Mouse (Mus musculus): ENCODE data around the gene H2-M3. TPM values are rescaled to one million over a fixed set of nuclear protein-coding genes. Genes with fewer than 3 reads are reported as not detected.
"Not testable (repeated sequence)": the region's sequence is repeated elsewhere in the genome, so short reads cannot be mapped to it uniquely, and the experiment has no call there.

The H2-M3 gene
- polyA plus RNA-seq (2015; fragmentation: Nextera tagmentation; extraction: Ambion mirVana) = 1.2 and 1.9 TPM in 2 replicates

GRCm38 (mm10) chr17:37270058-37270701, at the start of gene H2-M3:
TSS of gene H2-M3 (plus strand) at chr17:37270220.
- H3K9me3 ChIP-seq (replicated peaks; ENCODE audit: control insufficient read depth, low read length, poor library complexity, severe bottlenecking) = no peaks in the 10 kb centered on the region
- peak within 1 kb of the TSS; percentile 99 for H3K4me2 ChIP-seq (ENCODE audit: low read length)
- H3K27me3 ChIP-seq (ENCODE audit: control insufficient read depth, insufficient read depth, low read depth, low read length) = no peaks in the 10 kb centered on the region
- WGBS = 2% methylated on average over 26 of the region's 26 CpGs
- no peak within 1 kb of the TSS for H3K27ac ChIP-seq (ENCODE audit: low read length)
- H3K4me3 ChIP-seq (ENCODE audit: low read depth, low read length) = peak within 1 kb of the TSS; percentile 59
- no peaks in the 10 kb centered on the region for H3K36me3 ChIP-seq (ENCODE audit: control insufficient read depth, insufficient read depth, low read length)
- peaks cover 2% of the 10 kb centered on the region; the same call in 1 of the 2 replicates for H3K4me1 ChIP-seq (ENCODE audit: control insufficient read depth, insufficient read depth, low read length)
- peak within 1 kb of the TSS; percentile 62 for H3K9ac ChIP-seq (ENCODE audit: low read depth, low read length)
- ATAC-seq = peak; percentile 98

GRCm38 (mm10) chr17:37221879-37222278, 48.1 kb upstream of the H2-M3 start:
- 0 out of 2 replicates have a peak, but pooled peaks cover 2% of the 10 kb centered on the region for H3K9me3 ChIP-seq (replicated peaks; ENCODE audit: control insufficient read depth, low read length, poor library complexity, severe bottlenecking)
- 22% methylated on average over 1 of the region's 1 CpGs for WGBS
- H3K27ac ChIP-seq (ENCODE audit: low read length) = no peak overlapping the region
- H3K4me2 ChIP-seq (ENCODE audit: low read length) = no peak overlapping the region
- H3K36me3 ChIP-seq (ENCODE audit: control insufficient read depth, insufficient read depth, low read length) = no peaks in the 10 kb centered on the region
- no peak overlapping the region for H3K4me3 ChIP-seq (ENCODE audit: low read depth, low read length)
- H3K9ac ChIP-seq (ENCODE audit: low read depth, low read length) = no peak overlapping the region
- no peaks in the 10 kb centered on the region for H3K4me1 ChIP-seq (ENCODE audit: control insufficient read depth, insufficient read depth, low read length)
- no peaks in the 10 kb centered on the region for H3K27me3 ChIP-seq (ENCODE audit: control insufficient read depth, insufficient read depth, low read depth, low read length)
- ATAC-seq = no peak

GRCm38 (mm10) chr17:37237230-37237629, 32.8 kb upstream of the H2-M3 start, which contains the start of gene Olfr97:
TSS of gene Olfr97 (minus strand) at chr17:37237330.
- not testable (repeated sequence) for H3K9me3 ChIP-seq (replicated peaks; ENCODE audit: control insufficient read depth, low read length, poor library complexity, severe bottlenecking); H3K9ac ChIP-seq (ENCODE audit: low read depth, low read length); H3K4me2 ChIP-seq (ENCODE audit: low read length); H3K4me1 ChIP-seq (ENCODE audit: control insufficient read depth, insufficient read depth, low read length); H3K27ac ChIP-seq (ENCODE audit: low read length); H3K4me3 ChIP-seq (ENCODE audit: low read depth, low read length); H3K27me3 ChIP-seq (ENCODE audit: control insufficient read depth, insufficient read depth, low read depth, low read length); H3K36me3 ChIP-seq (ENCODE audit: control insufficient read depth, insufficient read depth, low read length); ATAC-seq
- 87% methylated on average over 2 of the region's 2 CpGs for WGBS

GRCm38 (mm10) chr17:37242198-37242597, 27.8 kb upstream of the H2-M3 start:
- Histone ChIP-seq H3K9me3 (replicated peaks; ENCODE audit: control insufficient read depth, low read length, poor library complexity, severe bottlenecking) (no peaks in the 10 kb centered on the region), H3K4me3 (ENCODE audit: low read depth, low read length) (no peak overlapping the region), H3K27ac (ENCODE audit: low read length) (no peak overlapping the region), H3K9ac (ENCODE audit: low read depth, low read length) (no peak overlapping the region), H3K36me3 (ENCODE audit: control insufficient read depth, insufficient read depth, low read length) (no peaks in the 10 kb centered on the region), H3K4me1 (ENCODE audit: control insufficient read depth, insufficient read depth, low read length) (no peaks in the 10 kb centered on the region), H3K27me3 (ENCODE audit: control insufficient read depth, insufficient read depth, low read depth, low read length) (no peaks in the 10 kb centered on the region), H3K4me2 (ENCODE audit: low read length) (no peak overlapping the region)
- 54% methylated on average over 3 of the region's 3 CpGs for WGBS
- no peak for ATAC-seq

GRCm38 (mm10) chr17:37246715-37247114, 23.3 kb upstream of the H2-M3 start:
- WGBS = 31% methylated on average over 5 of the region's 5 CpGs
- Histone ChIP-seq H3K27me3 (ENCODE audit: control insufficient read depth, insufficient read depth, low read depth, low read length) (no peaks in the 10 kb centered on the region), H3K4me3 (ENCODE audit: low read depth, low read length) (no peak overlapping the region), H3K9ac (ENCODE audit: low read depth, low read length) (no peak overlapping the region), H3K4me2 (ENCODE audit: low read length) (no peak overlapping the region), H3K27ac (ENCODE audit: low read length) (no peak overlapping the region), H3K4me1 (ENCODE audit: control insufficient read depth, insufficient read depth, low read length) (no peaks in the 10 kb centered on the region), H3K36me3 (ENCODE audit: control insufficient read depth, insufficient read depth, low read length) (no peaks in the 10 kb centered on the region), H3K9me3 (replicated peaks; ENCODE audit: control insufficient read depth, low read length, poor library complexity, severe bottlenecking) (no peaks in the 10 kb centered on the region)
- ATAC-seq = no peak

- no peak for ATAC-seq
- Histone ChIP-seq H3K4me2 (ENCODE audit: low read length) (no peak overlapping the region), H3K9ac (ENCODE audit: low read depth, low read length) (no peak overlapping the region), H3K27me3 (ENCODE audit: control insufficient read depth, insufficient read depth, low read depth, low read length) (no peaks in the 10 kb centered on the region), H3K4me1 (ENCODE audit: control insufficient read depth, insufficient read depth, low read length) (no peaks in the 10 kb centered on the region), H3K4me3 (ENCODE audit: low read depth, low read length) (no peak overlapping the region), H3K9me3 (replicated peaks; ENCODE audit: control insufficient read depth, low read length, poor library complexity, severe bottlenecking) (no peaks in the 10 kb centered on the region), H3K27ac (ENCODE audit: low read length) (no peak overlapping the region), H3K36me3 (ENCODE audit: control insufficient read depth, insufficient read depth, low read length) (no peaks in the 10 kb centered on the region)
Observed at GRCm38 (mm10) chr17:37249460-37249859, 20.6 kb upstream of the H2-M3 start.

- WGBS = 23% methylated on average over 1 of the region's 1 CpGs
- no peak for ATAC-seq
- Histone ChIP-seq H3K4me1 (ENCODE audit: control insufficient read depth, insufficient read depth, low read length) (no peaks in the 10 kb centered on the region), H3K9me3 (replicated peaks; ENCODE audit: control insufficient read depth, low read length, poor library complexity, severe bottlenecking) (no peaks in the 10 kb centered on the region), H3K27me3 (ENCODE audit: control insufficient read depth, insufficient read depth, low read depth, low read length) (no peaks in the 10 kb centered on the region), H3K36me3 (ENCODE audit: control insufficient read depth, insufficient read depth, low read length) (no peaks in the 10 kb centered on the region), H3K9ac (ENCODE audit: low read depth, low read length) (no peak overlapping the region), H3K4me3 (ENCODE audit: low read depth, low read length) (no peak overlapping the region), H3K27ac (ENCODE audit: low read length) (no peak overlapping the region), H3K4me2 (ENCODE audit: low read length) (no peak overlapping the region)
Observed at GRCm38 (mm10) chr17:37250544-37250943, 19.5 kb upstream of the H2-M3 start.

- Histone ChIP-seq H3K9ac (ENCODE audit: low read depth, low read length) (no peak within 1 kb of the TSS), H3K27me3 (ENCODE audit: control insufficient read depth, insufficient read depth, low read depth, low read length) (no peaks in the 10 kb centered on the region), H3K4me2 (ENCODE audit: low read length) (no peak within 1 kb of the TSS), H3K27ac (ENCODE audit: low read length) (no peak within 1 kb of the TSS), H3K9me3 (replicated peaks; ENCODE audit: control insufficient read depth, low read length, poor library complexity, severe bottlenecking) (no peaks in the 10 kb centered on the region), H3K36me3 (ENCODE audit: control insufficient read depth, insufficient read depth, low read length) (no peaks in the 10 kb centered on the region), H3K4me3 (ENCODE audit: low read depth, low read length) (no peak within 1 kb of the TSS), H3K4me1 (ENCODE audit: control insufficient read depth, insufficient read depth, low read length) (no peaks in the 10 kb centered on the region)
- no peak for ATAC-seq
- 88% methylated on average over 1 of the region's 1 CpGs for WGBS
Observed at GRCm38 (mm10) chr17:37263626-37264025, 6.4 kb upstream of the H2-M3 start, which contains the start of gene Olfr98. TSS of gene Olfr98 (minus strand) at chr17:37263749.

GRCm38 (mm10) chr17:37270702-37271092, 677 bp downstream of the H2-M3 start:
- ATAC-seq = peak; percentile 14
- Histone ChIP-seq H3K27me3 (ENCODE audit: control insufficient read depth, insufficient read depth, low read depth, low read length) (no peaks in the 10 kb centered on the region), H3K9ac (ENCODE audit: low read depth, low read length) (0 out of 2 replicates have a peak overlapping the region, but pooled peaks have one; percentile 62)

More at GRCm38 (mm10) chr17:37270702-37271092, 677 bp downstream of the H2-M3 start:
- WGBS = 71% methylated on average over 8 of the region's 8 CpGs
- Histone ChIP-seq H3K4me3 (ENCODE audit: low read depth, low read length) (peak overlapping the region; percentile 59), H3K27ac (ENCODE audit: low read length) (no peak overlapping the region), H3K36me3 (ENCODE audit: control insufficient read depth, insufficient read depth, low read length) (no peaks in the 10 kb centered on the region), H3K4me1 (ENCODE audit: control insufficient read depth, insufficient read depth, low read length) (peaks cover 2% of the 10 kb centered on the region; the same call in 1 of the 2 replicates), H3K9me3 (replicated peaks; ENCODE audit: control insufficient read depth, low read length, poor library complexity, severe bottlenecking) (no peaks in the 10 kb centered on the region), H3K4me2 (ENCODE audit: low read length) (peak overlapping the region; percentile 99)

Data from midbrain, embryonic 16.5 days (tissue).